Mouse (Mus musculus) megakaryocyte, adult 5-6 weeks (primary cell): ENCODE measurements at regions not wholly inside any gene's neighbourhood (a gene's known extent, or its start where the extent isn't known, plus 50 kb on each side); places are given as distances from the start of the nearest gene placed in this dataset.

Experiments
- ATAC-seq: 2 replicates; pipeline ENCODE4 v1.8.0; 2016; ENCODE audit warnings: mild to moderate bottlenecking, inconsistent platforms; ENCODE audit not compliant: poor library complexity, severe bottlenecking

DNA sequence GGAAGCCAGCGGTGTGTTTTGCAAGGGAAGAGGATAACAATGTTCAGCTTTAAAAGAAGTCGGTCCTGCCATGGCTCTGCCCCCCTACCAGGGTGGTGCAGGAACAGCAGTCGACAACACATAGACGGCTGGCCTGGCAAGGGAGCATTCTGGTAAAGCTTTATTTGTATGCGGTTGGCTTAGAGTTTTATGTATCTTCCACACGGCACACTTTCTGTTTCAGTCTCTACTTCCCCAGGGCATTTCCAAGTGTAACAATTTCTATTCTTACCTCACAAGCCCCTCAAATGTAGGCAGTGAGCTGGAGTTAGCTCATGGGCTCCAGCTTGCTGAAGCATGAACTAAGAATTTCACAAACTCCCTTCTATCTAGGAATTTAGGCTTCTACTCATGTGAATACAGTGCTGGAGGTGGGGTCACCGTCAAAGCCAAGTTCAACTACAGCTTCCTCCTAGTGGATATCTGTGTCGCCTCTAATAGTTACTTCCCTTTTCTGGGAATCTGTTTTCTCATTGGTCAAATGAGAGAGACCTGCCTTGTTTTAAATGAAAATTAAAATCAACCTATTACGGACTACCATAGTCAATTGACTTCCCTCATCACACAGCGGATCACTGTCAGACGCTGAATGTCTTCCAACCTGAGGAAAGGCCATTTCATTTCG, 190.2 kb upstream of the Dynlrb2 start:
- ATAC-seq: peak; percentile 90

- ATAC-seq: no peak
These were observed 205.9 kb upstream of the Dynlrb2 start for GRCm38 (mm10) chr8:116298891-116299290.

DNA sequence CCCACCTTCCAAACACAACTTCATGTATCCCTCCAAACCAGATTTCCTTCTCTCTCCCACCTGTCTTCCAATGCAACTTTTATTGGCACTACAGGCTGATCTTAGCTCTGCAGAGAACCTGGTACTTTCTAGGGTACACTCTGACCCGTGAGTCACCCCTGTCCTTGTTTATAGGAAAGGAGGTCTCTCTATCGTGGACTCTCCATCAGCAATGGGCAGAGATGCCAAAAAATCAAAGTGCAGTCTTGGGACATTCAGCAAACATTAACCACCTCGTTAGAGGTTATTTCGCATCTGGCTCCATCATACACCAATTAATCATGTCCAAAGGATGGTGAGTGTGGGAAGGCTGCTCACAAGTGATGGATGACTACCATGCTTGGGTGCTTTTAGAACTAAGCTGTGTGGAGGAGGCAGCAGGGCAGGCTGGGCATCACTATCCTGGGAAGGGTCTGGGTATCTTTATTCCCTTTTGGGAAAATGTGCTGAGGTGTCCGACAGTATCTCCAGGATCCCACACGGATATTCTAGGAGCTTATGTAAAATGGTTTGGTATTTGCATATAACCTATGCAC, 214.0 kb upstream of the Dynlrb2 start:
- no peak for ATAC-seq

DNA sequence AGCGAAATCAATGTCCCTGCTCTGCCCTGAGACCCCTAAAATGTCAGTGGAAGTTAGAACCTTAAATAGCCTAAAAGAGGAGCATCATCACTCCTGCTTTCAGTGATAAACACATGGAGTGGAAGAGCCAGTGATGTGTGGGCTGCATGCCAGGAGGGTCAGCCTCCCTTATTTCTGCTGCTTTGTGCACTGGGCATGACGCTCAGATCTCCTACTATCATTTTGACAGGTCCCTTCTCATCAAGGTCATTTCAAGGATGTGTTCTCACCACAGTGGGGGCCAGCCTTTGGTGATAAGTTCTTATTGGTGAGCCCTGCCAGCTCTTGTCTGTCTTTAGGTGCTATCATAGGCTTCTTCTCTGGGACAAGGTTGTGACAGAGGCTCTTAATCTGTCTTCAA, 215.5 kb upstream of the Dynlrb2 start:
- ATAC-seq: no peak

GRCm38 (mm10) chr8:116283990-116284389, 220.8 kb upstream of the Dynlrb2 start:
- no peak for ATAC-seq

- no peak for ATAC-seq
These were observed 222.4 kb upstream of the Dynlrb2 start for GRCm38 (mm10) chr8:116282341-116282740.

DNA sequence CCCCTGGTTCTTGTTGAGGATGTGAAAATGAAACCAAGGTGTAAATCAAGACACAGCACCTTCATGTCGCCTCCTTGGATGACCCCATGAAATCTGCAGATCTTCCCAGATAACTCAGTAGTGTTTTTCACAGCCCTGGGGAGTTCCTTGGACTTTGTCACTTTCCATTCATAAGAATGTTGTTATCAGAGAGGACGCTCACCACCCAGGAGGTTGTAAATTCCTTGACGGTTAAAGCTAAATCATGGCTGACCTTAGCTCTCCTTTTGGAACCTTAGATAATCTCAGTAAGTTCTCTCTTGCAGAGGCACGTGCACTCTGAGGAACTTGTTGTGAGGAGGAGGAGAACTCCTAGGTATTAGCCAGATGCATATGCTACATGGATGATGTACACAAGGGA, 229.8 kb upstream of the Dynlrb2 start:
- no peak for ATAC-seq

- ATAC-seq: no peak
These were observed 233.5 kb upstream of the Dynlrb2 start for GRCm38 (mm10) chr8:116271238-116271637.

DNA sequence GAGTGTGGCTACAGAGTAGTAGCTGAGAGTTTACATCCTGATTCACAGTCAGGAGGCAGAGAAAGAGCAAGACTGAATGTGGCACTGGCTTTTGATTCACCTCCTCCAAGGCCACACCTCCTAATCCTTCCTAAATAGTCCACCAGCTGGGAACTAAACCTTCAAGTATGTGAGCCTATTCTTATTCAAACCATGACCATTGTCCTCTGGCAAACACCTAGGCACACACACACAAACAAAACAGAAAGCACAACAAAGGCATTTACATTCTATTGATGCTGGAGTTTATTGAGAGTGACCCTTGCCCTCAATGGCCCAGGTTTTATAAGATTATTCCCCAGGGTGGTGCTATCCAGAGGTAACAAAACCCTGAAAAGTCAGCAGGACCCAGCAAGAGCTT, 235.4 kb upstream of the Dynlrb2 start:
- ATAC-seq: no peak

DNA sequence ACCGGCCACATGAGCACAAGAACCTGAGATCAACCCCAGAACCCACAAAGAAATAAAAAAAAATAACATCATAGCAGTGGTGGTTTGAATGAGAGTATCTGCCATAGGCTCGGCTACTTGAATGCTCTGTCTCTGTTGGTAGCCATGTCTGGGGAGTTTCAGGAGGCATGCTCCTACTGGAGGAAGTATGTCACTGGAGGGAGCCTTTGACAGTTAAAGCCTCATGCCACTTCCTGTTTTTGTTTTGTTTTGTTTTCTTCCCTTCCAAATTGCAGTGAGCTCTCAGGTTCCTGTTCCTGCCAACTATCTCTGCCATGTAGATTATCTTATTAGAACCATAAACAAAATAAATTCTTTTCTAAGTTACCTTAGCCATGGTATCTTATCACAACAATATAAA, 236.1 kb upstream of the Dynlrb2 start:
- peak; percentile 76 for ATAC-seq

- no peak for ATAC-seq
These were observed 236.6 kb upstream of the Dynlrb2 start for GRCm38 (mm10) chr8:116268161-116268560.

DNA sequence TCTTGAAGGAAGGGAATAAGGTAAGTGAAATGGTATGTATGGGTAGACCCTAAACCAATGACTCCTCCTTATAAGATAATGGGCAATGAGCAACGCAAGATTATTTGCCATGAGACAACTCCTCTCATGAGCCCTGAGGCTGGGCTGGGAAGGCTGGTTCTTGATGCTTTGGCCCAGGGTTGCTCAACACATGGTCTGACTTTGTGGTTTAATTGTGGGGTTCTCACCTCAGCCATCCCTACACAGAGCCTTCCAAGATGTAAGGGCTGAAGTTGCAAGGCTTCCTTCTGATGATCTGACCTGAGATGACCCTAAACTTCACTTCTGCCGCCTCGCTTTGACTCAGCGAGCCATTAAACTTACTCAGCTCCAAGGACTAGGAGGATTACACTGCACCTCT, 237.8 kb upstream of the Dynlrb2 start:
- ATAC-seq: no peak

DNA sequence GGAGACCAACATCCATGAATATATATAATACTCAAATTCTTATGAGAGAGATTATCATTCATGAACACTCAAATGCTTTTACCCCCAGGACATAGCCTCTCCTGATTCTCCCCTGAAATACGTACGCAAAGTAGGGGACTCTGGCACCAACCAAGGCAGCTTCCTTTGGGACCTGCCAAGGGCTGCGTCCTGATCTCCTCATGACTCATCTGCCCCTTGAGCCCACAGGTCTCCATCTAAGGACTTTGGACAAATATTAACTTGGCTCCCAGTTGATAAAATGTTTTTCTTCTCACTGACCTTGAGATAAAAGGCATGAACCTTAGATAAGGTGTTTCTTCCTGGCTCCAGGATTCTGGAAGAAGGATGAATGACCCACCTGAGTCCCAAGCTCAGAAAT, 239.2 kb upstream of the Dynlrb2 start:
- no peak for ATAC-seq

GRCm38 (mm10) chr8:116264078-116264477, 240.7 kb upstream of the Dynlrb2 start:
- no peak for ATAC-seq

DNA sequence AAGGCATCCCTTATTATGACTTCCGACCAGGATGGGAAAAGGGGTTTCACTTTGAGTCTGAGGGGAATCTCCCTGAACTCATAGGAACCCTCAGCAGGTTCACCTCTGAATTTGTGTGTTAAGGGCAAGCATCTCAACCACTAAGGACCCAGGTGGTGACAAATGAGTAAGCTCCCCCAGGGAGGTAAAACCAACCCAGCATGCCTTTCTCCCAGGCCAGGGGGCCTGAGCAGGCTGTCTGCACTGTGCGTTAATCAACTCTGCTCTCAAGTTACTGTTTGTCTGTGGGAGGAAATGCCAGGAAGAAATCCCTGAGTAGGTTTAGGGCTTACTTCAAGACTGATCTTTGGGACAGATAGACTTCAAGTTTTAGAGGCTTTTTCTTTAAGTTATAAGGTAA, 243.5 kb upstream of the Dynlrb2 start:
- ATAC-seq: no peak

- ATAC-seq: no peak
These were observed 249.4 kb upstream of the Dynlrb2 start for GRCm38 (mm10) chr8:116255398-116255797.

DNA sequence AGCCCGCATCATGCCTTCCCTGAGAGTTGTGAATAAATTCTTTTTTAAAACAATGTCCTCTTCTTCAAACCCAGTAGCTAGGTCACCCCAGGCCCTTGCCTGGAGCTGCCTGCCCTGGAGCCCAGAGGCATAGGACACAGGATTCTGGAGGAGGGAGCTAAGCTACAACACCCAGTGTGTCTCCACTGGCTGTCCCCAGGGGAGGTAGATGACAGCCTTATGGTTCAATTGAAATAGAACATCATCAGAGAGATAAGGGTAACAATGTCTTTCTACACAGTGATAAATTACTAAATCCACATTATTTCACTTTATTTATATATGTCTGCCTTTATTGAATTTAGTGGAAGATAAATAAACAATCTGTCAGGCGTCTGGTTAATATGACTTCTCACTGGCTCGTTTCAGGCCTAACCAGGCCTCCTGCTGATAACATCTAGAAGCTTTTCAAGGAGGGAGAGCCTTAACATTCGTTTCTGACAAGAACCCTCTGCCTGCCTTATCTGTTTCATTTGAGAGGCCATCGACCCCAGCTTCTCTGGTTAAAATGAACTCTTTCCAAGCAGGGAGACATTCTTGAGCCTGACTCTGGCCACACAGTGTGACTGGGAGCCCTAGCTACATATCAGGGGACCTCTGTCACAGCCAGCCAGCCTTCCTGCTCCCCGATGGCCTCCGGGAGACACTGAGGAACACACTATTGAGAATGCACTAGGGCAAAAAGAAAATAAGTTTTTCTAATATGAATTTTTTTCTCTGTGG, 252.1 kb upstream of the Dynlrb2 start:
- no peak for ATAC-seq

DNA sequence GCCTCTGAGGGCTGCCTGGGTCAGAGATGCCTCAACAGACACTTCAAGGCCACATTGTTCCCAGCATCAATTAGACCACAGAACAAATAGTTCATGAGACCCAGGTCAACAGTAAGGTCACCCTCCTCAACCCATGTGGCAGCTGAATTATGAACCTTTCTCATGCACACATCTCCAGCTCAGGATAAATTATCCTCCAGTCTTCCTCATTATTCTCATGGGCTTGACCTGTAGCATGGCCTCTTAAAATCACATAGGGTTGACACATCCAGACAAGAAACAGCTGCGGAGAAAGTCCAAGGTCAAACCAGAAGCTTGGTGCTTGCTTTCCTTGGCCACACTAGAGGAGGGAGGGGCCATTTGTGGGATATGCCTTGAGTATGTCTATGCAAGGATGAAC, 256.4 kb upstream of the Dynlrb2 start:
- ATAC-seq: no peak

DNA sequence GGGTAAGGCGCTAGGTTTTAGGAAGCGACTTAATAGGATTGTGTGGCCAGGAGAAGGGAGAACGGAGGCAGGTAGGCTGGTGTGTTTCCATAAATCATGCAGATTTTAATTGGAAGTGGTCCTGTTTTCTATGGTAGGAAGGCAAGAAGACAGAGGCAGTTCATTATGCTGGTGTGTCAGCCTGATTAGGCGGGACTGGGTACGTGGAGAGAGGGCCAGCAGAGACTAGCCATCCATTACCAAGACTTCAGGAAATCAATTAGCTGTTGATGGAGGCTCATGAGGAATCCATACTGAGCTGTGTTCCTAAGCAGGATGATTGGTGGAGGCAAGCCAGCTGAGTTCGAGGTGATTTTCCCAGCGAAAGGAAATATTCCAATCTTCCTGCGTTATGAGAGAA, 261.3 kb upstream of the Dynlrb2 start:
- ATAC-seq: no peak

DNA sequence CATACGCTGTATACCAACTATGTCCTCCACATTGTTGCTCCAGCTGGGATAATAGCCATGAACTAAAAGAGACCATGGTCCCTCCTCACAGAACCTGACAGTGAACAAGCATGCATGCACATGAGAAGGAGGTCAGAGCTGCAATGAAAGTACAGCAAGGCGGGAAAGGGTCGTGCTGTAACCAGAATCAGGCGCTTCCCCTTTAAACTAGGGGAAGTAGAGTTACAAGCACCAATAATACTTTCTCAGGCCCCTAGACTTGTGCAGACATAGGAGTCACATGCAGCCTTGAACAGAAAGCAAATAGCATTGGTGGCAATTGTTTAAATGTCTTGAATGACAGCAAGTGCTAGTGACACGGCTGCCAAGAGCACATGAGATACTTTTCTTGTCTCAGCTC, 261.8 kb upstream of the Dynlrb2 start:
- peak; percentile 36; the same call in 1 of the 2 replicates for ATAC-seq

DNA sequence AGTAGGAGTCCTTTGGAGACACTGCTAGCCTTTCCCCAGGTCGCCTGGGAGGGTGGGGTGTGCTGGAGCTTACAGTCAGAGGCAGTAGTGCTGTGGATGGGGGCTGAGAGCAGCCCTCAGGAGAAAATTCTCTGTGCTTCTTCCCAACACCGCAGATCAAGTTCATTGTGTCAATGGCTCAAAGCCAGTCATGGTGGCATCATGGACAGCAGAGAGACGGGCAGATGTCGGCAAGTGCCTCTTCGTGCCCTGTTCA, 262.9 kb upstream of the Dynlrb2 start:
- ATAC-seq: no peak

- no peak for ATAC-seq
These were observed 263.4 kb upstream of the Dynlrb2 start for GRCm38 (mm10) chr8:116241146-116241986.
